In genomic region chrX:159988002-159988960, GRCm38 (mm10) we compare ENCODE assay signal across 8 mouse cellular contexts. TPM values are rescaled to one million over a fixed set of nuclear protein-coding genes. Genes with fewer than 3 reads are reported as not detected.
DNase-seq lines count a peak whose midpoint lies in the region; ATAC-seq lines count a peak whose summit lies in the region.

Gene Map3k15, plus strand, starts transcription at chrX:159988433.

- no peaks in the 10 kb centered on the region for H3K9me3 ChIP-seq in hindbrain, embryonic 11.5 days (ENCODE audit: control insufficient read depth, low read length)

- H3K4me1 ChIP-seq in hindbrain, embryonic 11.5 days (replicated peaks; ENCODE audit: control insufficient read depth, insufficient read depth, low read length): no peaks in the 10 kb centered on the region

- WGBS in hindbrain, embryonic 11.5 days: 31% methylated on average over 30 of the region's 108 CpGs

- H3K36me3 ChIP-seq in hindbrain, embryonic 11.5 days (ENCODE audit: control insufficient read depth, insufficient read depth, low read length): no peaks in the 10 kb centered on the region

- H3K4me2 ChIP-seq in hindbrain, embryonic 11.5 days (replicated peaks; ENCODE audit: low read depth, low read length): peak within 1 kb of the TSS; percentile 71

- H3K27me3 ChIP-seq in hindbrain, embryonic 11.5 days (ENCODE audit: control insufficient read depth, insufficient read depth, low read length): 0 out of 2 replicates have a peak, but pooled peaks cover 2% of the 10 kb centered on the region

- ATAC-seq in hindbrain, embryonic 11.5 days (ENCODE audit: low FRiP score): peak; percentile 78
- ATAC-seq in megakaryocyte progenitor cell, adult 5-6 weeks (replicated peaks; ENCODE audit: poor library complexity): peak; percentile 98

- peak; percentile 64 for DNase-seq in Muller cell, postnatal 12 days (ENCODE audit: inconsistent ontology term)
- DNase-seq in c-Kit-positive CD71-negative TER-119-negative erythroid progenitor cells, embryonic 14.5 days (ENCODE audit: low read depth): peak; percentile 42
- DNase-seq in frontal cortex, postnatal 10 days (ENCODE audit: low spot score in 2 of 2): peak; percentile 7 to 33
- peak; percentile 64 for DNase-seq in hindbrain, embryonic 11.5 days (ENCODE audit: low spot score)
- peak; percentile 6 to 33 for DNase-seq in left cerebral cortex, postnatal 25 days (ENCODE audit: low spot score in 2 of 2)
- DNase-seq in right cerebral cortex, postnatal 10 days (ENCODE audit: low spot score in 2 of 2): peak; percentile 24 to 43
- DNase-seq in urinary bladder, postnatal 25 days (ENCODE audit: low spot score): peak; percentile 48

- intact Hi-C loops in left cerebral cortex, postnatal 25 days (cut with DNase I): loop anchor here (5.0 kb wide), 1 partner anchor 129 kb away; no protein-coding TSS in a partner anchor

- H3K4me3 ChIP-seq in hindbrain, embryonic 11.5 days (ENCODE audit: low read depth, low read length): peak within 1 kb of the TSS; percentile 37

- no peak within 1 kb of the TSS for H3K27ac ChIP-seq in hindbrain, embryonic 11.5 days (ENCODE audit: low read depth, low read length)

- H3K9ac ChIP-seq in hindbrain, embryonic 11.5 days (ENCODE audit: low read depth, low read length): 0 out of 2 replicates have a peak within 1 kb of the TSS, but pooled peaks have one; percentile 27

RNA-seq across cellular contexts. Expression of gene Map3k15, which starts in this region (rescaled TPM):
- 0.32 and 0.46 TPM in 2 replicates for polyA plus RNA-seq in hindbrain, embryonic 11.5 days (2014; fragmentation: Nextera tagmentation; extraction: Ambion mirVana)
- total RNA-seq in left cerebral cortex, postnatal 25 days (2021): under 1 TPM; 0.80 to 0.94 TPM
- total RNA-seq in megakaryocyte progenitor cell, adult 5-6 weeks (2015): 3.8 and 3.9 TPM in 2 replicates
- 4.9 and 5.3 TPM in 2 replicates for total RNA-seq in megakaryocyte progenitor cell, adult 5-6 weeks (2017)

Comparison
In these comparisons a context has a peak if more than half of its experiments do, and no peak if none do; other contexts are left out.
1. Peak in DNase-seq, ATAC-seq, H3K4me3 ChIP-seq, H3K9ac ChIP-seq and H3K4me2 ChIP-seq in hindbrain, embryonic 11.5 days; RNA of the gene not detected or under 1 TPM.
2. Peak in DNase-seq in left cerebral cortex, postnatal 25 days; RNA of the gene not detected or under 1 TPM.